Mouse (Mus musculus) heart, embryonic 11.5 days (tissue): ENCODE measurements around the gene Adamts5. TPM values are rescaled to one million over a fixed set of nuclear protein-coding genes. Genes with fewer than 3 reads are reported as not detected.

ENCODE experiments used
- ATAC-seq: fragments of 200-750 bp; cut with Nextera tagmentation; replicated peaks from 2 replicates; pipeline ENCODE4 v1.8.0; 2017; ENCODE audit warnings: moderate library complexity; ENCODE audit not compliant: insufficient number of reproducible peaks, low FRiP score, low TSS enrichment
- H3K27ac ChIP-seq: fragments of 300-500 bp; sonication (generic); 2 replicates; pipeline ENCODE4 v1.5.1; 2014; ENCODE audit warnings: mild to moderate bottlenecking, low read depth, low read length
- H3K27me3 ChIP-seq: fragments of 300-500 bp; sonication (generic); 2 replicates; pipeline ENCODE4 v1.6.1; 2014; ENCODE audit warnings: mild to moderate bottlenecking, low read length, mixed read lengths; ENCODE audit not compliant: control insufficient read depth, insufficient read depth
- H3K36me3 ChIP-seq: fragments of 300-500 bp; sonication (generic); 2 replicates; pipeline ENCODE4 v1.6.1; 2014; ENCODE audit warnings: mild to moderate bottlenecking, low read length, moderate library complexity, mixed read lengths; ENCODE audit not compliant: control insufficient read depth, insufficient read depth
- H3K4me1 ChIP-seq: fragments of 300-500 bp; sonication (generic); 2 replicates; pipeline ENCODE4 v1.6.1; 2014; ENCODE audit warnings: low read length; ENCODE audit not compliant: control insufficient read depth, insufficient read depth
- H3K4me2 ChIP-seq: fragments of 300-500 bp; sonication (generic); 2 replicates; pipeline ENCODE4 v1.6.1; 2014; ENCODE audit warnings: mild to moderate bottlenecking, moderate library complexity
- H3K4me3 ChIP-seq: fragments of 300-500 bp; sonication (generic); 2 replicates; pipeline ENCODE4 v1.5.1; 2014; ENCODE audit warnings: low read depth, low read length
- H3K9ac ChIP-seq: fragments of 300-500 bp; sonication (generic); 2 replicates; pipeline ENCODE4 v1.6.1; 2014; ENCODE audit warnings: mild to moderate bottlenecking, low read depth, low read length, moderate library complexity
- H3K9me3 ChIP-seq: fragments of 300-500 bp; sonication (generic); replicated peaks from 2 replicates; pipeline ENCODE4 v1.6.1; 2016; ENCODE audit warnings: low read length; ENCODE audit not compliant: control insufficient read depth
- WGBS: fragments of 180-500 bp; shearing (Covaris S2); extraction: QIAGEN DNeasy Blood & Tissue Kit; methylation state at CpG from one replicate; pipeline ENCODE4 v1.1.7; 2014; ENCODE audit not compliant: insufficient replicate concordance; 5-methylcytosine and 5-hydroxymethylcytosine counted together
- polyA plus RNA-seq: library from polyadenylated mRNA; unstranded; fragments of >200 nt; fragmentation: Nextera tagmentation; extraction: Ambion mirVana; gene quantifications from 2 replicates; pipeline ENCODE4 v1.2.1, GENCODE M21; 2014

The Adamts5 gene
- polyA plus RNA-seq, 1 experiment from 2014 or later = 1.8 TPM

GRCm38 (mm10) chr16:85898816-85899215 lies 2.8 kb downstream of the Adamts5 start:
- Histone ChIP-seq H3K4me2 (peak overlapping the region; percentile 73), H3K4me1 (0 out of 2 replicates have a peak, but pooled peaks cover 4% of the 10 kb centered on the region), H3K4me3 (peak overlapping the region; percentile 64), H3K27me3 (peaks cover 3% of the 10 kb centered on the region; the same call in 1 of the 2 replicates), H3K9me3 (no peaks in the 10 kb centered on the region), H3K27ac (no peak overlapping the region), H3K9ac (no peak overlapping the region), H3K36me3 (no peaks in the 10 kb centered on the region)
- WGBS = 64% methylated on average over 10 of the region's 10 CpGs
- ATAC-seq = no peak

GRCm38 (mm10) chr16:85898391-85898790 lies 3.2 kb downstream of the Adamts5 start:
- Histone ChIP-seq H3K4me3 (0 out of 2 replicates have a peak overlapping the region, but pooled peaks have one; percentile 64), H3K27me3 (peaks cover 3% of the 10 kb centered on the region; the same call in 1 of the 2 replicates), H3K9ac (no peak overlapping the region), H3K4me2 (no peak overlapping the region), H3K36me3 (no peaks in the 10 kb centered on the region), H3K27ac (no peak overlapping the region), H3K9me3 (no peaks in the 10 kb centered on the region), H3K4me1 (0 out of 2 replicates have a peak, but pooled peaks cover 4% of the 10 kb centered on the region)
- ATAC-seq = no peak
- 55% methylated on average over 4 of the region's 4 CpGs for WGBS

DNA sequence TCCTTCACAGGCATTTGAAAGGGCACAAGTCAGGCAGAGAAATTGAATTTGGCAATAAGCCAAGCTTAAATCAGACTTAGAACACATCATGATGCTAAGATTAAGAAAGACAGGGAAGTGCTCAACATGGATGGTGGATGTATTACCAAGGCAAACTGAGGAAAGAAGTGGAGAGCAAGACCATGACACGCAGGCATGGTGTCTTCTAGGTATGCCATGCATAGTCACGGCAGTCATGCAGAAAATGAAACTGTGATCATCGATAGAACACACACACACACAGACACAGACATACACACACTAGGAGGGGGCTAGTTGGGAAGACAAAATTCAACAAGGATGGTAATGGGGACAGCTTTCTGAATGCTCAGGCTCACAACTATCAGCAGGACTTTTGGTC lies 3.8 kb downstream of the Adamts5 start:
- H3K27ac ChIP-seq = no peak overlapping the region
- no peaks in the 10 kb centered on the region for H3K36me3 ChIP-seq
- H3K9ac ChIP-seq = no peak overlapping the region
- peak overlapping the region; percentile 24; the same call in 1 of the 2 replicates for H3K4me2 ChIP-seq
- H3K4me1 ChIP-seq = 0 out of 2 replicates have a peak, but pooled peaks cover 4% of the 10 kb centered on the region
- 90% methylated on average over 3 of the region's 3 CpGs for WGBS
- H3K27me3 ChIP-seq = peaks cover 3% of the 10 kb centered on the region; the same call in 1 of the 2 replicates
- no peaks in the 10 kb centered on the region for H3K9me3 ChIP-seq
- ATAC-seq = no peak
- H3K4me3 ChIP-seq = no peak overlapping the region

- Histone ChIP-seq H3K9me3 (no peaks in the 10 kb centered on the region), H3K4me1 (0 out of 2 replicates have a peak, but pooled peaks cover 4% of the 10 kb centered on the region), H3K4me2 (no peak overlapping the region), H3K4me3 (no peak overlapping the region), H3K9ac (no peak overlapping the region), H3K27me3 (0 out of 2 replicates have a peak, but pooled peaks cover 3% of the 10 kb centered on the region), H3K36me3 (no peaks in the 10 kb centered on the region), H3K27ac (no peak overlapping the region)
- ATAC-seq = no peak
- 66% methylated on average over 4 of the region's 4 CpGs for WGBS
Measured at GRCm38 (mm10) chr16:85895948-85896347, 5.7 kb downstream of the Adamts5 start.

GRCm38 (mm10) chr16:85889778-85890177 lies 11.8 kb downstream of the Adamts5 start:
- Histone ChIP-seq H3K4me1 (no peaks in the 10 kb centered on the region), H3K27me3 (no peaks in the 10 kb centered on the region), H3K36me3 (no peaks in the 10 kb centered on the region), H3K9ac (no peak overlapping the region), H3K4me3 (no peak overlapping the region), H3K27ac (no peak overlapping the region), H3K4me2 (no peak overlapping the region), H3K9me3 (no peaks in the 10 kb centered on the region)
- WGBS = 63% methylated on average over 5 of the region's 5 CpGs
- ATAC-seq = no peak

- 73% methylated on average over 13 of the region's 13 CpGs for WGBS
- Histone ChIP-seq H3K4me2 (no peak overlapping the region), H3K27me3 (no peaks in the 10 kb centered on the region), H3K9me3 (no peaks in the 10 kb centered on the region), H3K36me3 (no peaks in the 10 kb centered on the region), H3K4me3 (no peak overlapping the region), H3K9ac (no peak overlapping the region), H3K27ac (no peak overlapping the region), H3K4me1 (no peaks in the 10 kb centered on the region)
- no peak for ATAC-seq
Measured at GRCm38 (mm10) chr16:85887289-85888051, 14.2 kb downstream of the Adamts5 start.

DNA sequence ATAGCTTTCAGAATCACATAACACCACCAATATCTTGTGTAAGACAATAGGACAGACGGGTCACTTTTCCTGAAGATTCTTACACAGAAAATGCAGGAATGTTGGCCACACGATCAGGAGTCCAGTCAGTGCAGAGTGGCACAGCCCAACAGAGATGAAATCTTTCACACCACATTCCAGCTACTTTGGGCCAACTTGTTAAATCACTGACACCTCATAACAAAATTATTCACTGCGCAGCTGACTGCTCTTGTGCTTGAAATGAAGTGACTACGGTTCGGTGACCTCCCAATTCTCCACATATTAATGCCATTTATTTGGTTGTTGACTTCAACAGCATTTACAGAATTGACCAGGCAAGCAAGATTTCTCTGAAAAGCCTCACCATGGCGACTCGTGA lies 22.6 kb downstream of the Adamts5 start:
- H3K4me1 ChIP-seq = peaks cover 1% of the 10 kb centered on the region; the same call in 1 of the 2 replicates
- H3K27me3 ChIP-seq = no peaks in the 10 kb centered on the region
- WGBS = 81% methylated on average over 7 of the region's 7 CpGs
- no peaks in the 10 kb centered on the region for H3K9me3 ChIP-seq
- no peak overlapping the region for H3K27ac ChIP-seq
- no peak overlapping the region for H3K9ac ChIP-seq
- no peak overlapping the region for H3K4me2 ChIP-seq
- ATAC-seq = no peak
- H3K36me3 ChIP-seq = no peaks in the 10 kb centered on the region
- no peak overlapping the region for H3K4me3 ChIP-seq

- H3K9ac ChIP-seq = no peak overlapping the region
- peaks cover 3% of the 10 kb centered on the region; the same call in 1 of the 2 replicates for H3K4me1 ChIP-seq
- no peak overlapping the region for H3K4me3 ChIP-seq
- no peak overlapping the region for H3K4me2 ChIP-seq
- no peaks in the 10 kb centered on the region for H3K9me3 ChIP-seq
- no peaks in the 10 kb centered on the region for H3K27me3 ChIP-seq
- no peaks in the 10 kb centered on the region for H3K36me3 ChIP-seq
- no peak overlapping the region for H3K27ac ChIP-seq
- ATAC-seq = no peak
- WGBS = 53% methylated on average over 3 of the region's 3 CpGs
Measured at GRCm38 (mm10) chr16:85874141-85874540, 27.5 kb downstream of the Adamts5 start.
